Mouse (Mus musculus) C2C12 (cell line): ENCODE results near the gene Atic. TPM values are rescaled to one million over a fixed set of nuclear protein-coding genes. Genes with fewer than 3 reads are reported as not detected.

Experiments
- H3K27me3 ChIP-seq: one replicate; pipeline ENCODE4 v1.6.1; 2011; ENCODE audit not compliant: control insufficient read depth, insufficient read depth, insufficient read length
- H3K36me3 ChIP-seq: one replicate; pipeline ENCODE4 v1.6.1; 2011; ENCODE audit not compliant: control insufficient read depth, insufficient read depth
- H3K4me3 ChIP-seq: one replicate; pipeline ENCODE4 v1.5.1; 2011; ENCODE audit warnings: mild to moderate bottlenecking, control low read depth; ENCODE audit not compliant: poor library complexity, insufficient read depth, severe bottlenecking
- H3K79me2 ChIP-seq: one replicate; pipeline ENCODE4 v1.6.1; 2011; ENCODE audit not compliant: control insufficient read depth, insufficient read depth
- H3K79me3 ChIP-seq: one replicate; pipeline ENCODE4 v1.6.1; 2011; ENCODE audit warnings: low read depth, control low read depth
- H3ac ChIP-seq: one replicate; pipeline ENCODE3; 2011; ENCODE audit warnings: low read depth; ENCODE audit not compliant: control insufficient read depth, insufficient read length
- CEBPB ChIP-seq: IDR thresholded peaks from one replicate; pipeline ENCODE4 v1.6.1; 2011; ENCODE audit warnings: low read depth, mild to moderate bottlenecking, control low read depth, moderate library complexity
- CTCF ChIP-seq: IDR thresholded peaks from one replicate; pipeline ENCODE4 v1.5.1; 2011; ENCODE audit not compliant: control insufficient read depth, insufficient read depth, insufficient read length
- FOSL1 ChIP-seq: IDR thresholded peaks from one replicate; pipeline ENCODE4 v1.8.0; 2011; ENCODE audit warnings: mild to moderate bottlenecking, low read length; ENCODE audit not compliant: poor library complexity, insufficient read depth, severe bottlenecking
- MAX ChIP-seq: IDR thresholded peaks from one replicate; pipeline ENCODE4 v1.6.1; 2011; ENCODE audit warnings: mild to moderate bottlenecking, control low read depth
- MYOD1 ChIP-seq: IDR thresholded peaks from one replicate; pipeline ENCODE4 v1.6.1; 2011; ENCODE audit warnings: low read depth; ENCODE audit not compliant: control insufficient read depth, insufficient read length
- MYOG ChIP-seq: IDR thresholded peaks from one replicate; pipeline ENCODE4 v1.6.1; 2011; ENCODE audit not compliant: control insufficient read depth, insufficient read length; ENCODE audit errors: extremely low read depth
- USF1 ChIP-seq: IDR thresholded peaks from one replicate; pipeline ENCODE4 v1.6.1; 2011; ENCODE audit warnings: low read depth, mild to moderate bottlenecking, control low read depth, moderate library complexity
- polyA plus RNA-seq: library from polyadenylated mRNA; unstranded; fragments of >200 nt; fragmentation: generic; extraction: Trizol; gene quantifications from one replicate; pipeline ENCODE4 v1.2.1, GENCODE M21; 2012; ENCODE audit warnings: missing spikeins

The Atic gene
- polyA plus RNA-seq, 1 experiment, result 149 TPM

DNA sequence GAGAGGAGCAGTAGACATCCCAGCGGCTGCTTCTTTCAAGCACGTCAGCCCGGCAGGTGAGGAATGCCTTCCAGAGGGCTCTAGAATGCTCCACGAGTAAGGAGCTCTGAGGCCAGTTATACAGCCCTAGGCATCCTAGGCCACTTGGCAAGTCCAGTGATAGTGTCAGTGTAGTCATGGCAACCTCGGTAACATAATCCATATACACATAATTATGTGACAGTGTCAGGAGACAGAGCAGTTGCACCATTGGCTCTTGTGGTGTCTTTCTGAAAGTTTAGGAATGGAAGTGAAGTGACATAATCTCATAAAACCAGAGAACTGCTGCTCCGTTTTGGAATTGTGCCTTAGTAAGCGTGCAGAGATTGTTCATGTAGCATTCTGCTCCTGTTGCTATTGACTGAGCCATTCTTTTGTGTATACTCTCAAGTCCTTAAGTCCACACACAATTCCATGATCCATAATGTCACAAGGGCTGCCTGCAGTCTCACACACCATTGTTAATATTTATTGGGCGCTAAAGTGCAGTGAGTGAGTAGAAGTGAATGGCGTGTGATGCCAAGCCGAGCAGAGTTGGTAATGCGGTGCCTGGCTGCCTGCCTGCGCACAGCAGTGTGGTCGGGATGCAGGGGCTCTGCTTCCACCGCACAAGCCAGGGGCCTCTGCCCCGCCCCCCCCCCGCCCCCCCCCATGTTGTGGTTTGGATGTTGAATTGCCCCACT, 11.1 kb downstream of the Atic start:
- H3K4me3 ChIP-seq, result no peak overlapping the region
- no peaks in the 10 kb centered on the region for H3K27me3 ChIP-seq
- H3K79me2 ChIP-seq, result peaks cover 28% of the 10 kb centered on the region
- H3K79me3 ChIP-seq, result peaks cover 16% of the 10 kb centered on the region
- no peak for TF ChIP-seq USF1
- no peak for TF ChIP-seq MYOG
- TF ChIP-seq MAX, result no peak
- no peak for TF ChIP-seq FOSL1
- TF ChIP-seq CEBPB, result no peak
- no peak for TF ChIP-seq MYOD1
- TF ChIP-seq CTCF, result no peak
- H3K36me3 ChIP-seq, result peaks cover 97% of the 10 kb centered on the region
- no peak overlapping the region for H3ac ChIP-seq

DNA sequence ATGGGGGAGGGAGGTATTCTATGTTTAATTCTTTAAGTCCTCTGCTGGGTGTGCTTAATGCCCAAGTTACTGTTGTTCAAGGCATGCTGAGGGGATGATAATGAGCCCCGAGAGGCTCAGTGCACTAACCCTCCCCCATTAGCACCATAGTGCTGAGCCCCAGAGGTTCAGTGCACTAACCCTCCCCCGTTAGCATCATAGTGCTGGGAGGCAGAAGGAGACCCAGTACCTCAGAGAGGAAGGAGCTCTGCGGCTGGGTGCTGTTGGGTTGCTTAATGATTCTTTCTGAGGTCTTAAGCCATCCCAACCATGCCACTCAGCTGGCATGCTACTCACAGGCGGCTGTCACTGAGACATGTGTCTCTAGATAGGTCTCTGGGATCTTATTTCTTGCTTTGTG, 13.2 kb downstream of the Atic start:
- peaks cover 3% of the 10 kb centered on the region for H3K79me3 ChIP-seq
- peaks cover 10% of the 10 kb centered on the region for H3K79me2 ChIP-seq
- TF ChIP-seq CEBPB (no peak), FOSL1 (no peak), MYOG (no peak), USF1 (no peak), CTCF (no peak), MAX (no peak), MYOD1 (no peak)
- no peaks in the 10 kb centered on the region for H3K27me3 ChIP-seq
- H3K36me3 ChIP-seq, result peaks cover 97% of the 10 kb centered on the region
- no peak overlapping the region for H3ac ChIP-seq
- H3K4me3 ChIP-seq, result no peak overlapping the region

DNA sequence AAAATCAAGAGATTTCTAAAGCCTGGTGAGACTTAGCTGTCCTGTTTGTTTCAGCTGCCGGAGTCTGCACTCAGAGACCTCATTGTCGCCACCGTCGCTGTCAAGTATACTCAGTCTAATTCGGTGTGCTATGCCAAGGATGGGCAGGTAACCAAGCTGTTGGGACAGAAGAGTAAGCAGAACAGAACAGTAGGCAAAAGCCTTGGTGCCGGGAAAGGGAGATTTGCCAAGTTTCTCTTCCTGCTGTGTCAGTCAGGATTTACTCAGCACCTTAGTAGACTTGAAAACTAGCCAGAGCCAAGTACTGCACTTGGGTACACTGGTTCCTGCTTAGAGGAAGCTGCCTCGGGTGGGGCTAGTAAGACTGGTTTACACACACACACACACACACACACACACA, 19.0 kb downstream of the Atic start:
- peaks cover 2% of the 10 kb centered on the region for H3K79me3 ChIP-seq
- H3K4me3 ChIP-seq, result no peak overlapping the region
- H3K79me2 ChIP-seq, result no peaks in the 10 kb centered on the region
- H3K36me3 ChIP-seq, result peaks cover 99% of the 10 kb centered on the region
- no peak overlapping the region for H3ac ChIP-seq
- H3K27me3 ChIP-seq, result no peaks in the 10 kb centered on the region
- TF ChIP-seq CEBPB (no peak), MYOD1 (no peak), MAX (no peak)

DNA sequence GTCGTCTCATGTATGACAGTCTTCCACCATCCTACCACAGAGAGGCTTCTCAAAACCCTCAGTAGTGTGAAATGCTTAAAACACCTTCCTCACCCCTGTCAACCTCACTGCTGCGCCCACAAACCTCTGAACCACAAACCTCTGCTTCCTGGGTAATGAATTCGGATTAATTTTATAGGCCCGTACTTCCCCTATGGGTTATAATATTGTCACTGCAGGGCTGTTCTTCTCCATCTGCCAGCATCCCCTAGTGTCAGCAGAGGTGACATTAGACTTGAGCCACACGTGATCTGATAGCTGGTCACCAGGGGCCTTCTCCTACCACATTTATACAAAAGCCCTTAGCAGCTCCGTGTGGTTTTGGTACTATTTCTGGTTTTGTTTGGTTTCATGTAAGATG, 19.9 kb downstream of the Atic start:
- no peak for TF ChIP-seq USF1
- TF ChIP-seq MYOD1, result no peak
- no peak for TF ChIP-seq CEBPB
- TF ChIP-seq MAX, result no peak
- TF ChIP-seq CTCF, result no peak
- TF ChIP-seq MYOG, result no peak
- no peak for TF ChIP-seq FOSL1
- H3ac ChIP-seq, result no peak overlapping the region
- peaks cover 92% of the 10 kb centered on the region for H3K36me3 ChIP-seq
- H3K27me3 ChIP-seq, result no peaks in the 10 kb centered on the region
- H3K79me2 ChIP-seq, result no peaks in the 10 kb centered on the region
- H3K79me3 ChIP-seq, result peaks cover 2% of the 10 kb centered on the region
- H3K4me3 ChIP-seq, result no peak overlapping the region

DNA sequence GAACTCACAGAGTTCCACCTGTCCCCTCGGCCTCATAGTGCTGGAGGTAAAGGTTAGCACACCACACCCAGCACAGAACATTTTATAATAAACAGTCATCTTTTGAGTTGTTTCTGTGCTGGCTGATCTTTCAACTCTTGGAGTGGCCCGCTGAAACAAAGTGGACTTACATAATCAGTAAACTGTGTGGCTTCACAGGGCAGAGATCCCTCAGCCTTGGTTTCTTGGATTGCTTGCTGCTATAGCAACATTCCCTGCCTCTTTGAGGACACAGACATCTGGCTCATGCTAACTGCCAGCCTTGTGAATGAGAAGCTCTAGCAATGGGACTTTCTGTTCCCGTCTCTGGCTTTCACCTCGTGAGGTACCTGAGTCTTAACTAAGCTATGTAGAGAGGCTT, 22.6 kb downstream of the Atic start:
- no peak overlapping the region for H3ac ChIP-seq
- H3K79me2 ChIP-seq, result no peaks in the 10 kb centered on the region
- H3K27me3 ChIP-seq, result no peaks in the 10 kb centered on the region
- peaks cover 2% of the 10 kb centered on the region for H3K79me3 ChIP-seq
- H3K4me3 ChIP-seq, result no peak overlapping the region
- peaks cover 72% of the 10 kb centered on the region for H3K36me3 ChIP-seq
- TF ChIP-seq MYOD1 (no peak), MYOG (no peak), FOSL1 (no peak), USF1 (no peak), CTCF (no peak), MAX (no peak), CEBPB (no peak)

DNA sequence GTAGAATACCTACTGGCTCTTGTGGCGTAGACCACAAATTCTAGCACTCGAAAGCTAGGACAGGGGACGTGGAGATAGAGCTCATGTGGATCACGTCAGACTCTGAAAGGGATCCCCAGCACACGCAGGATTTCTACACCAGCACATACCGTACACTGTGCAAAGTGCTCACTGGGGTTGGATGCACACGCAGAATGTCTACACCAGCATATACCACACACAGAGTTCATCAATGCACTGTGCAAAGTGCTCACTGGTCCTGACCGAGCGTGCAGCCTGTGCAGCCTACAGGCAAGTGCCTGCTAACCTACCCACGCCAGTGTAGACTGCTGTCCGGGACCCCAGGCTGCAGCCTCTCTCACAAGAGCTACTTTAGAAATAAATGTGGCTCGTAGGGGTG, 23.5 kb downstream of the Atic start:
- H3K4me3 ChIP-seq, result no peak overlapping the region
- peaks cover 71% of the 10 kb centered on the region for H3K36me3 ChIP-seq
- H3K79me3 ChIP-seq, result no peaks in the 10 kb centered on the region
- no peaks in the 10 kb centered on the region for H3K27me3 ChIP-seq
- H3K79me2 ChIP-seq, result no peaks in the 10 kb centered on the region
- TF ChIP-seq CTCF (no peak), USF1 (no peak), MYOD1 (no peak), MYOG (no peak), CEBPB (no peak)
- H3ac ChIP-seq, result no peak overlapping the region
